Mouse (Mus musculus) skeletal muscle tissue, adult 2 months (tissue): ENCODE data around the gene Rrbp1.

Experiments
- DNase-seq: peaks from one replicate; pipeline ENCODE4 v3.0.0-alpha.2; 2012; ENCODE audit warnings: low read depth, low spot score

Rrbp1 gene

GRCm38 (mm10) chr2:143916229-143916628 lies 94.8 kb downstream of the Rrbp1 start:
- no peak for DNase-seq

- peak; percentile 30 for DNase-seq
These were observed 95.4 kb downstream of the Rrbp1 start for GRCm38 (mm10) chr2:143915600-143916135.

GRCm38 (mm10) chr2:143914760-143915599 lies 96.1 kb downstream of the Rrbp1 start, which contains the start of gene Dstn:
Gene Dstn, plus strand, starts transcription at chr2:143915320.
- peak; percentile 95 for DNase-seq

- peak; percentile 22 for DNase-seq
These were observed 96.8 kb downstream of the Rrbp1 start for GRCm38 (mm10) chr2:143914221-143914620.

GRCm38 (mm10) chr2:143912199-143912598 lies 98.9 kb downstream of the Rrbp1 start:
- no peak for DNase-seq

- no peak for DNase-seq
These were observed 101.8 kb downstream of the Rrbp1 start for GRCm38 (mm10) chr2:143909230-143909629.

GRCm38 (mm10) chr2:143904896-143905295 lies 106.2 kb downstream of the Rrbp1 start:
- no peak for DNase-seq

- DNase-seq = peak; percentile 22
These were observed 107.6 kb downstream of the Rrbp1 start for GRCm38 (mm10) chr2:143903376-143904045.

GRCm38 (mm10) chr2:143900821-143901351 lies 110.2 kb downstream of the Rrbp1 start:
- DNase-seq = no peak

GRCm38 (mm10) chr2:143899470-143900220 lies 111.4 kb downstream of the Rrbp1 start:
- DNase-seq = no peak
